In genomic region chr14:98833230-98833999, GRCm38 (mm10) we compare ENCODE assay signal across 17 mouse cellular contexts.
DNase-seq lines count a peak whose midpoint lies in the region; ATAC-seq lines count a peak whose summit lies in the region.
"Had no signal": no experiment of that assay in that cellular context is flagged by ENCODE, and none has a peak within 500 bp of the region (broad histone marks: within the 10 kb centered on the region; RNA-seq: fewer than 3 reads in every experiment).

No protein-coding gene starts in this region.

- H3K36me3 ChIP-seq in midbrain, embryonic 13.5 days, result no peaks in the 10 kb centered on the region
- no peaks in the 10 kb centered on the region for H3K36me3 ChIP-seq in midbrain, embryonic 11.5 days (ENCODE audit: control insufficient read depth, insufficient read depth, low read length)
- H3K36me3 ChIP-seq in forebrain, embryonic 14.5 days (ENCODE audit: control insufficient read depth, insufficient read depth, low read length), result no peaks in the 10 kb centered on the region
- H3K36me3 ChIP-seq in hindbrain, embryonic 16.5 days (ENCODE audit: control insufficient read depth, insufficient read depth, low read length), result no peaks in the 10 kb centered on the region
- H3K36me3 ChIP-seq: liver, embryonic 12.5 days had no signal

- no peak overlapping the region for H3K9ac ChIP-seq in midbrain, embryonic 13.5 days (replicated peaks)
- H3K9ac ChIP-seq in midbrain, embryonic 11.5 days (ENCODE audit: low read length), result no peak overlapping the region
- no peak overlapping the region for H3K9ac ChIP-seq in forebrain, embryonic 14.5 days (ENCODE audit: low read length)
- H3K9ac ChIP-seq in hindbrain, embryonic 16.5 days (ENCODE audit: low read depth, low read length), result no peak overlapping the region
- H3K9ac ChIP-seq: liver, embryonic 12.5 days had no signal

- no peaks in the 10 kb centered on the region for H3K27me3 ChIP-seq in midbrain, embryonic 13.5 days
- no peaks in the 10 kb centered on the region for H3K27me3 ChIP-seq in midbrain, embryonic 11.5 days (ENCODE audit: control insufficient read depth, insufficient read depth, low read length)
- peaks cover 3% of the 10 kb centered on the region; the same call in 1 of the 2 replicates for H3K27me3 ChIP-seq in forebrain, embryonic 14.5 days (replicated peaks; ENCODE audit: control insufficient read depth, insufficient read depth, low read length)
- H3K27me3 ChIP-seq in hindbrain, embryonic 16.5 days (replicated peaks; ENCODE audit: control insufficient read depth, insufficient read depth, low read length), result no peaks in the 10 kb centered on the region
- H3K27me3 ChIP-seq: liver, embryonic 12.5 days had no signal

- ATAC-seq in midbrain, embryonic 13.5 days, result peak; percentile 57
- no peak for ATAC-seq in midbrain, embryonic 11.5 days (ENCODE audit: low FRiP score)
- peak; percentile 60; the same call in 1 of the 2 replicates for ATAC-seq in forebrain, embryonic 14.5 days
- peak; percentile 57; the same call in 1 of the 2 replicates for ATAC-seq in hindbrain, embryonic 16.5 days
- ATAC-seq in inflammation-experienced regulatory T-cells, adult 6 months, result no peak
- ATAC-seq: liver, embryonic 12.5 days had no signal

- WGBS in midbrain, embryonic 13.5 days, result 62% methylated on average over 13 of the region's 13 CpGs
- WGBS in midbrain, embryonic 11.5 days, result 88% methylated on average over 13 of the region's 13 CpGs
- 31% methylated on average over 13 of the region's 13 CpGs for WGBS in forebrain, embryonic 14.5 days
- WGBS in hindbrain, embryonic 16.5 days, result 30% methylated on average over 13 of the region's 13 CpGs

- no peak for DNase-seq in midbrain, embryonic 11.5 days (ENCODE audit: low spot score, missing footprints)
- peak; percentile 48 for DNase-seq in forebrain, embryonic 14.5 days (ENCODE audit: low spot score)
- DNase-seq in retina, embryonic 14.5 days (ENCODE audit: low spot score), result peak; percentile 52
- DNase-seq in heart, adult 11 months, result no peak
- DNase-seq: adrenal gland, postnatal 14 days; B cell, adult 2 months; cerebellum, postnatal 25 days; gastrocnemius, postnatal 14 days; layer of hippocampus, adult 9-11 months; lung, postnatal 10 days; right cerebral cortex, postnatal 4 days; thymus, postnatal 4 days had no signal

- H3K27ac ChIP-seq in midbrain, embryonic 13.5 days, result no peak overlapping the region
- no peak overlapping the region for H3K27ac ChIP-seq in midbrain, embryonic 11.5 days (ENCODE audit: low read depth, low read length)
- H3K27ac ChIP-seq in forebrain, embryonic 14.5 days (ENCODE audit: low read depth, low read length), result no peak overlapping the region
- H3K27ac ChIP-seq in hindbrain, embryonic 16.5 days (ENCODE audit: low read depth, low read length), result no peak overlapping the region
- H3K27ac ChIP-seq: kidney, postnatal 0 days; liver, embryonic 12.5 days had no signal

- no peaks in the 10 kb centered on the region for H3K9me3 ChIP-seq in midbrain, embryonic 13.5 days
- H3K9me3 ChIP-seq in midbrain, embryonic 11.5 days (ENCODE audit: control insufficient read depth, low read length), result no peaks in the 10 kb centered on the region
- no peaks in the 10 kb centered on the region for H3K9me3 ChIP-seq in forebrain, embryonic 14.5 days (replicated peaks; ENCODE audit: control insufficient read depth, low read length)
- no peaks in the 10 kb centered on the region for H3K9me3 ChIP-seq in hindbrain, embryonic 16.5 days (ENCODE audit: control insufficient read depth, low read length)
- H3K9me3 ChIP-seq: liver, embryonic 12.5 days had no signal

- H3K4me3 ChIP-seq in midbrain, embryonic 13.5 days (replicated peaks), result no peak overlapping the region
- H3K4me3 ChIP-seq in midbrain, embryonic 11.5 days (ENCODE audit: low read depth, low read length), result no peak overlapping the region
- no peak overlapping the region for H3K4me3 ChIP-seq in forebrain, embryonic 14.5 days (ENCODE audit: low read depth, low read length)
- H3K4me3 ChIP-seq in hindbrain, embryonic 16.5 days (ENCODE audit: low read length), result no peak overlapping the region
- H3K4me3 ChIP-seq: liver, embryonic 12.5 days had no signal

- peaks cover 12% of the 10 kb centered on the region; the same call in 1 of the 2 replicates for H3K4me1 ChIP-seq in midbrain, embryonic 13.5 days (replicated peaks)
- H3K4me1 ChIP-seq in midbrain, embryonic 11.5 days (ENCODE audit: control insufficient read depth, insufficient read depth, low read length), result no peaks in the 10 kb centered on the region
- peaks cover 6% of the 10 kb centered on the region; the same call in 1 of the 2 replicates for H3K4me1 ChIP-seq in forebrain, embryonic 14.5 days (ENCODE audit: control insufficient read depth, insufficient read depth, low read length)
- peaks cover 4% of the 10 kb centered on the region for H3K4me1 ChIP-seq in hindbrain, embryonic 16.5 days (ENCODE audit: control insufficient read depth, insufficient read depth, low read depth, low read length)
- H3K4me1 ChIP-seq: liver, embryonic 12.5 days had no signal

- no peak overlapping the region for H3K4me2 ChIP-seq in midbrain, embryonic 13.5 days (replicated peaks)
- H3K4me2 ChIP-seq in midbrain, embryonic 11.5 days, result no peak overlapping the region
- H3K4me2 ChIP-seq in forebrain, embryonic 14.5 days (ENCODE audit: low read length), result peak overlapping the region; percentile 16; the same call in 1 of the 2 replicates
- H3K4me2 ChIP-seq in hindbrain, embryonic 16.5 days (ENCODE audit: low read length), result 0 out of 2 replicates have a peak overlapping the region, but pooled peaks have one; percentile 12
- H3K4me2 ChIP-seq: liver, embryonic 12.5 days had no signal

Comparison
In these comparisons a context has a peak if more than half of its experiments do, and no peak if none do; other contexts are left out.
1. ATAC-seq: peak in midbrain, embryonic 13.5 days (single experiment), forebrain, embryonic 14.5 days (single experiment) and hindbrain, embryonic 16.5 days (single experiment); none in midbrain, embryonic 11.5 days (single experiment) and inflammation-experienced regulatory T-cells, adult 6 months (single experiment).
2. H3K4me2 ChIP-seq: peak in forebrain, embryonic 14.5 days (single experiment) and hindbrain, embryonic 16.5 days (single experiment); none in midbrain, embryonic 13.5 days (single experiment) and midbrain, embryonic 11.5 days (single experiment).
3. DNase-seq: peak in forebrain, embryonic 14.5 days (single experiment) and retina, embryonic 14.5 days (single experiment); none in midbrain, embryonic 11.5 days (single experiment) and heart, adult 11 months (single experiment).